Mouse (Mus musculus) intestine, embryonic 16.5 days (tissue): ENCODE data around the gene Inhbb. TPM values are rescaled to one million over a fixed set of nuclear protein-coding genes. Genes with fewer than 3 reads are reported as not detected.

Source experiments
- ATAC-seq: fragments of 200-750 bp; cut with Nextera tagmentation; 2 replicates; pipeline ENCODE4 v1.8.0; 2017; ENCODE audit warnings: moderate TSS enrichment, moderate library complexity
- H3K27ac ChIP-seq: fragments of 300-500 bp; sonication (generic); 2 replicates; pipeline ENCODE4 v1.5.1; 2014; ENCODE audit warnings: mild to moderate bottlenecking, low read length
- H3K27me3 ChIP-seq: fragments of 300-500 bp; sonication (generic); replicated peaks from 2 replicates; pipeline ENCODE4 v1.6.1; 2014; ENCODE audit warnings: low read length, control low read depth, mixed read lengths; ENCODE audit not compliant: control insufficient read depth, insufficient read depth
- H3K36me3 ChIP-seq: fragments of 300-500 bp; sonication (generic); 2 replicates; pipeline ENCODE4 v1.6.1; 2014; ENCODE audit warnings: low read length, control low read depth; ENCODE audit not compliant: control insufficient read depth, insufficient read depth
- H3K4me1 ChIP-seq: fragments of 300-500 bp; sonication (generic); 2 replicates; pipeline ENCODE4 v1.6.1; 2014; ENCODE audit warnings: low read length, control low read depth, mixed read lengths; ENCODE audit not compliant: control insufficient read depth, insufficient read depth
- H3K4me2 ChIP-seq: fragments of 300-500 bp; sonication (generic); 2 replicates; pipeline ENCODE4 v1.6.1; 2014; ENCODE audit warnings: low read depth, low read length, control low read depth
- H3K4me3 ChIP-seq: fragments of 300-500 bp; sonication (generic); 2 replicates; pipeline ENCODE4 v1.5.1; 2014; ENCODE audit warnings: mild to moderate bottlenecking, low read length
- H3K9ac ChIP-seq: fragments of 300-500 bp; sonication (generic); 2 replicates; pipeline ENCODE4 v1.6.1; 2014; ENCODE audit warnings: low read depth, low read length
- H3K9me3 ChIP-seq: fragments of 300-500 bp; sonication (generic); 2 replicates; pipeline ENCODE4 v1.6.1; 2016; ENCODE audit warnings: low read length, control low read depth; ENCODE audit not compliant: control insufficient read depth
- WGBS: fragments of 180-500 bp; shearing (Covaris S2); extraction: QIAGEN DNeasy Blood & Tissue Kit; methylation state at CpG from one replicate; pipeline ENCODE4 v1.1.7; 2014; 5-methylcytosine and 5-hydroxymethylcytosine counted together
- polyA plus RNA-seq: library from polyadenylated mRNA; unstranded; fragments of >200 nt; fragmentation: Nextera tagmentation; extraction: Ambion mirVana; gene quantifications from 2 replicates; pipeline ENCODE4 v1.2.1, GENCODE M21; 2015

Gene Inhbb
- polyA plus RNA-seq, 1 experiment from 2014 or later: 0.16 TPM

DNA sequence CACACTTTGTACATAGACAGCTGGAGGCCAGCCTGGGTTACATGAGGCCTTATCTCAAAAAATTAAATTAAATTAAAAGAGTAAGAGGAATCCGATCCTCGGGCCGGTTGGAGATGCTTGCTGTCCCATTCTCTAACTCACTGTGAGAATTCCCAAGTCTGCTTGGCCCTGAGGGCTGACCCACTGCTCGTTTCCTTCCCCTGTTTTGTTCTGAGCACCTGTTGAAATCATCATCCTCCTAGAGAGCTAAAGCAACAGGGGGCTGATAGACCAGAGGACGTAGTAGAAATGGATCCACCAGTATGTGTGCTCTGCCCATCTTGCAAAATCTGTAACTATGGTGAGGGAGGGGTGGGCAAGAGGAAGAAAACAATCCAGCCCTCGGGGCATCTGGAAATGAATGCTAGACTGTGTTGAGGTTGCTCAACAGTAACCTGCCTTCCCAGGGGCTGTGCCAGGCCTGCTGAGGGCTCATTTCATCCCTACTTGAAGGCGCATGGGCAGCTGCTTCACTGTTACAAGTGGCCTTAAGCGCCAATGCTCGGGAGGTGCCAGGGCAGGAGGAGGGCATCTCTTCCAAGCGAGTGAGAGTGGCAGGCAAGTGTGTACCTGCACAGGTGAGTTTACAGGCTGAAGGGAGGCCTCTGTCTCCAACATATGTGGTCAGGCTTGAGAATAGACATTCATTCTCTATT, 28.8 kb upstream of the Inhbb start:
- Histone ChIP-seq H3K4me3 (no peak overlapping the region), H3K9ac (no peak overlapping the region), H3K4me2 (no peak overlapping the region), H3K4me1 (no peaks in the 10 kb centered on the region), H3K9me3 (no peaks in the 10 kb centered on the region), H3K27ac (no peak overlapping the region), H3K36me3 (no peaks in the 10 kb centered on the region), H3K27me3 (no peaks in the 10 kb centered on the region)
- WGBS: 84% methylated on average over 10 of the region's 10 CpGs
- ATAC-seq: no peak

DNA sequence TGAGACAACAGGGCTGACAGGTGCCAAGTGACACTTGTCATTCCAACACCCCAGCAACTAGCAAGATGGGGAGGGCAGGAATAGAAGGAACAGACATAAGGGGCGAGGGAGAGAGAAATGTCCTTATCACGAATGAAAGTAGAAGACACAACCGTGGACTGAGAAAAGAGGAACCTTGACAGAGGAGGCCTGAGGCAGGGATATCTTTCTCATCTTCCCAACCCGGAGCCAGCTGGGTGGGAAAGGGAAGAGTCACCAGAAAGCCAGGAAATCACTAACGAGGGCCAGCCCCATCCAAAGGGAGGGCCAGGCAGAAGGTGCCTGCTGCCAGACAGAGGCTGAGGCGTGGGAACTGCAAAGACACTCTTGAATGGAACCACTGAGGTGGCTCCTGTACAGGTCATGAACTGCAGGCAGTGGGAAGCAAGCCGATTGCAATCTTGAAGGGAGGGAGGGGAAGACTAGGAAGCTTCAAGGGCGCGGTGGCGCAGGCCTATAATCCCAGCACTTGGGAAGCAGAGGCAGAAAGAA, 24.8 kb upstream of the Inhbb start:
- Histone ChIP-seq H3K4me3 (no peak overlapping the region), H3K27ac (no peak overlapping the region), H3K36me3 (no peaks in the 10 kb centered on the region), H3K4me2 (no peak overlapping the region), H3K9me3 (no peaks in the 10 kb centered on the region), H3K4me1 (no peaks in the 10 kb centered on the region), H3K9ac (no peak overlapping the region), H3K27me3 (no peaks in the 10 kb centered on the region)
- 59% methylated on average over 10 of the region's 10 CpGs for WGBS
- no peak for ATAC-seq

DNA sequence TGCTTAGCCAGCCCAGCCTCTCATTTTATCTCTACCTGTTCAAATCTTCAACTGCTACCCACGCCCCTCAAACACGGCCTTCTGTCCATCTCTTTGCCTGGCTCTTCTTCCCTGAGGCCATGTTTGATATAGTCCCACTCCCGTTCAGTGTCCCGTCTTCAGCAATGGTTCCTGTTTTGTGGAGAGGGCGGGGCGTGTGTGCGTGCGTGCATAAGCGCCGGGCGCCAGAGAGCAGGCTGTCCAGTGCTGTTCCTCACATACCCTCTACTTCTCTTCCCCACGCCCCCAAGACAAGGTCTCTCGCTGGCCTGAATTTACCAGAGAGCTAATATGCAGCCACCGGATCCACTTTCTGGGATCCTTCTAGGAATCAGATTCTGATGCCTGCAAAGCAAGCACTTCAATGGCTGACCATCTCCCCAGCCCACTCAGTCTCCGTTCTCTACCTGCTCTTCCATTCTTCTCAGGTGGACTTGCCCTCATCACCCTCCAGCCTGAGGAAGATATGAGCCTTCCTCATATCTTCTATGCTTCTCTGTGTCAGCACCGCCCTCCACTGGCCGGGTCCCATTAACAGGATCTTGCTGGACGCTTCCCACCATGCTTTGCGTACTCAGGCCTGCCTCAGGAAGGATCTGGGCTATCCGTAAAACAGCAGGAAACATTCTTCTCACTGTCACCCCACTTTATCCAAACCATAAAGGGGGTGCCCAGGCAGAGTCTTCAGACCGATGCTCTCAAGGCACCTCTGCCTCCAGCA, 21.7 kb upstream of the Inhbb start:
- Histone ChIP-seq H3K36me3 (no peaks in the 10 kb centered on the region), H3K27ac (no peak overlapping the region), H3K27me3 (no peaks in the 10 kb centered on the region), H3K4me1 (no peaks in the 10 kb centered on the region), H3K4me2 (no peak overlapping the region), H3K4me3 (no peak overlapping the region), H3K9me3 (no peaks in the 10 kb centered on the region), H3K9ac (no peak overlapping the region)
- 83% methylated on average over 21 of the region's 21 CpGs for WGBS
- no peak for ATAC-seq

DNA sequence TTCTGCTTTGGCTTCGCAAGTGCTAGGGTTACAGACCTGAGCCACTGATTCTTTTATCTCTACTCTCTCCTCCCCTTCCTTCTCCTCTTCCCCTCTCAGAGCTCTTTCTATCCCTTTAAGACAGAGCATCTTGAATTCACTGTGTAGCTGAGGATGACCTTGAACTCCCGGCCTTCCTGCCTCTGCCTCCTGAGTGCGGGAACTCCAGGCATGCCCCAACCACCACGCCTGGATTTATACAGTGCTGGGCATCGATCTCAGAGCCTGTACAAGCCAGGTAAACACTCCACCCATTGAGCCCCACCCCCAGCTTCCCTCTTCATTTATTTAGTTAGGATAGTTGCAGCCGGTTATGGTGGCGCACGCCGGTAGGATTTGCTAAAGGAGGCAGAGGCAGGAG, 20.9 kb upstream of the Inhbb start:
- Histone ChIP-seq H3K4me2 (no peak overlapping the region), H3K27me3 (no peaks in the 10 kb centered on the region), H3K4me3 (no peak overlapping the region), H3K9me3 (no peaks in the 10 kb centered on the region), H3K4me1 (no peaks in the 10 kb centered on the region), H3K9ac (no peak overlapping the region), H3K27ac (no peak overlapping the region), H3K36me3 (no peaks in the 10 kb centered on the region)
- no peak for ATAC-seq
- WGBS: 86% methylated on average over 9 of the region's 9 CpGs

GRCm38 (mm10) chr1:119438105-119438637, 16.1 kb upstream of the Inhbb start:
- H3K9ac ChIP-seq: no peak overlapping the region
- H3K4me3 ChIP-seq: no peak overlapping the region
- ATAC-seq: no peak
- 94% methylated on average over 9 of the region's 9 CpGs for WGBS
- H3K4me1 ChIP-seq: no peaks in the 10 kb centered on the region
- H3K27me3 ChIP-seq: no peaks in the 10 kb centered on the region
- no peak overlapping the region for H3K4me2 ChIP-seq
- H3K9me3 ChIP-seq: no peaks in the 10 kb centered on the region
- no peaks in the 10 kb centered on the region for H3K36me3 ChIP-seq
- H3K27ac ChIP-seq: no peak overlapping the region

DNA sequence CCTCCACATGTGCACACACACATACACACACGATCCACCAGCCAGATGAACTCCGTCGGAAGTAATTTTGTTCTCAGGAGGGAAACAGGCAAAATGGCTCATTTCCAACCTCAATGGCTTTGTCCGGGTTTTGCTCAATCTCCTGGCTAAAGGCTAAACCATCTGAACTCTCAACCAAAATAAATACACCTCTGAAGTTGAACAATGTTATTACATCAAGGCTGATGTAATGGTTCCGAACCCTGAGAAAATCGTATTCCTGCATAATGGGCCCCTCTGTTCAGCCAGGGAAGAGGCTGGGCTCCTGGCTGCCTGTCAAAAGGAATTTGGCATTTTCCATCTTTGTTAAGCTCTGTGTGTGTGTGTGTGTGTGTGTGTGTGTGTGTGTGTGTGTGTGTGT, 15.4 kb upstream of the Inhbb start:
- WGBS: 67% methylated on average over 6 of the region's 6 CpGs
- Histone ChIP-seq H3K36me3 (no peaks in the 10 kb centered on the region), H3K4me3 (no peak overlapping the region), H3K4me2 (no peak overlapping the region), H3K4me1 (no peaks in the 10 kb centered on the region), H3K9me3 (no peaks in the 10 kb centered on the region), H3K27me3 (no peaks in the 10 kb centered on the region), H3K27ac (no peak overlapping the region), H3K9ac (no peak overlapping the region)
- no peak for ATAC-seq

- Histone ChIP-seq H3K4me1 (peaks cover 21% of the 10 kb centered on the region), H3K4me2 (no peak overlapping the region), H3K27me3 (peaks cover 52% of the 10 kb centered on the region), H3K9ac (no peak overlapping the region), H3K27ac (no peak overlapping the region), H3K9me3 (no peaks in the 10 kb centered on the region), H3K36me3 (no peaks in the 10 kb centered on the region), H3K4me3 (no peak overlapping the region)
- WGBS: 19% methylated on average over 6 of the region's 6 CpGs
- ATAC-seq: no peak
These were observed 2.3 kb upstream of the Inhbb start for GRCm38 (mm10) chr1:119424141-119424860.

DNA sequence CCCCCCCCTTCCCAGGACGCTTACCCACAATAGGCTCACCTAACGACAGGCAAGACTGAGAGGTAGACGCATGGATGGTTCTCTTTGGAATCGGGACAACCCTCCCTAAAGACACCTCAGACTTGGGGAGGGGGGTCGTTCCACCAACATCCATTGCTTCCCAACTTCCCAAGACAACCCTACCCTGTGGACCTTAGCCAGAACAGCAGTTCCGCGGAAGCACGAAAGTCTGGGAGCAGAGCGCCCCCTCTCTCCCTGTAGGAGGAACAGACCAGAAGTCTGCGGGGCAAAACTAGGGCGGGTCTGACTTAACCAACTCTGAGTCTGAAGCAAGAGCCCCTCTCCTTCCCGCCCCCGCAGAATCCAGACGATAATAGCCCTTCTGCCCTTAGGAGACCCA, 1.5 kb upstream of the Inhbb start:
- H3K4me1 ChIP-seq: peaks cover 21% of the 10 kb centered on the region
- peaks cover 60% of the 10 kb centered on the region for H3K27me3 ChIP-seq
- H3K9ac ChIP-seq: no peak overlapping the region
- no peak overlapping the region for H3K27ac ChIP-seq
- no peak for ATAC-seq
- no peaks in the 10 kb centered on the region for H3K9me3 ChIP-seq
- no peaks in the 10 kb centered on the region for H3K36me3 ChIP-seq
- WGBS: 4% methylated on average over 14 of the region's 14 CpGs
- no peak overlapping the region for H3K4me3 ChIP-seq
- no peak overlapping the region for H3K4me2 ChIP-seq

- under 1% methylated on average over 31 of the region's 32 CpGs for WGBS
- peak overlapping the region; percentile 27; the same call in 1 of the 2 replicates for H3K9ac ChIP-seq
- H3K9me3 ChIP-seq: no peaks in the 10 kb centered on the region
- H3K27ac ChIP-seq: no peak overlapping the region
- no peak for ATAC-seq
- H3K36me3 ChIP-seq: no peaks in the 10 kb centered on the region
- peak overlapping the region; percentile 100 for H3K4me2 ChIP-seq
- H3K27me3 ChIP-seq: peaks cover 68% of the 10 kb centered on the region
- peak overlapping the region; percentile 70 for H3K4me3 ChIP-seq
- H3K4me1 ChIP-seq: peaks cover 21% of the 10 kb centered on the region
These were observed 490 bp upstream of the Inhbb start for GRCm38 (mm10) chr1:119422460-119423015.
